Mouse (Mus musculus) brown adipose tissue, adult 24 weeks (tissue): ENCODE results near the gene Papola. TPM values are rescaled to one million over a fixed set of nuclear protein-coding genes. Genes with fewer than 3 reads are reported as not detected.
A peak's percentile ranks its signal among the peaks of the same experiment; 100 is the strongest.

Experiments used
- H3K27ac ChIP-seq: fragments of 200-500 bp; replicated peaks from 2 replicates; pipeline ENCODE4 v1.5.1; 2012; ENCODE audit warnings: low read depth, mild to moderate bottlenecking, low read length
- H3K4me1 ChIP-seq: fragments of 200-500 bp; 2 replicates; pipeline ENCODE4 v1.6.1; 2012; ENCODE audit warnings: low read length, mixed read lengths; ENCODE audit not compliant: control insufficient read depth, insufficient read depth, insufficient read length
- H3K4me3 ChIP-seq: fragments of 200-500 bp; 2 replicates; pipeline ENCODE4 v1.5.1; 2012; ENCODE audit warnings: low read depth, mild to moderate bottlenecking, low read length, moderate library complexity; ENCODE audit not compliant: insufficient read depth
- polyA plus RNA-seq: library from polyadenylated mRNA; stranded (reverse); fragments of >200 nt; gene quantifications from 2 replicates; pipeline ENCODE4 v1.2.4, GENCODE M21; 2012; ENCODE audit not compliant: missing spikeins, insufficient read depth, insufficient read length

Papola gene
- polyA plus RNA-seq, 1 experiment = 86.2 TPM

- Histone ChIP-seq H3K27ac (no peak overlapping the region), H3K4me1 (no peaks in the 10 kb centered on the region), H3K4me3 (no peak overlapping the region)
Observed at GRCm38 (mm10) chr12:105777651-105778050, 6.8 kb upstream of the Papola start.

- Histone ChIP-seq H3K4me1 (peaks cover 9% of the 10 kb centered on the region), H3K27ac (peak overlapping the region; percentile 99), H3K4me3 (peak overlapping the region; percentile 98)
Observed at GRCm38 (mm10) chr12:105785000-105785774, 693 bp downstream of the Papola start.

GRCm38 (mm10) chr12:105786113-105786512 is 1.6 kb downstream of the Papola start:
- Histone ChIP-seq H3K4me1 (peaks cover 9% of the 10 kb centered on the region), H3K27ac (no peak overlapping the region), H3K4me3 (peak overlapping the region; percentile 98)

GRCm38 (mm10) chr12:105787626-105788025 is 3.1 kb downstream of the Papola start:
- peaks cover 9% of the 10 kb centered on the region for H3K4me1 ChIP-seq
- H3K27ac ChIP-seq = no peak overlapping the region
- H3K4me3 ChIP-seq = no peak overlapping the region

- Histone ChIP-seq H3K27ac (no peak overlapping the region), H3K4me1 (peaks cover 9% of the 10 kb centered on the region), H3K4me3 (no peak overlapping the region)
Observed at GRCm38 (mm10) chr12:105789885-105790284, 5.4 kb downstream of the Papola start.

- no peak overlapping the region for H3K27ac ChIP-seq
- no peak overlapping the region for H3K4me3 ChIP-seq
- H3K4me1 ChIP-seq = peaks cover under 1% of the 10 kb centered on the region
Observed at GRCm38 (mm10) chr12:105794896-105795295, 10.4 kb downstream of the Papola start.

GRCm38 (mm10) chr12:105798001-105798400 is 13.5 kb downstream of the Papola start:
- Histone ChIP-seq H3K4me3 (no peak overlapping the region), H3K4me1 (no peaks in the 10 kb centered on the region; the same call in 1 of the 2 replicates), H3K27ac (no peak overlapping the region)

GRCm38 (mm10) chr12:105805790-105806189 is 21.3 kb downstream of the Papola start:
- Histone ChIP-seq H3K4me3 (no peak overlapping the region), H3K27ac (no peak overlapping the region), H3K4me1 (no peaks in the 10 kb centered on the region)

GRCm38 (mm10) chr12:105806205-105806604 is 21.7 kb downstream of the Papola start:
- no peaks in the 10 kb centered on the region for H3K4me1 ChIP-seq
- H3K27ac ChIP-seq = no peak overlapping the region
- no peak overlapping the region for H3K4me3 ChIP-seq

GRCm38 (mm10) chr12:105807416-105807815 is 22.9 kb downstream of the Papola start:
- no peak overlapping the region for H3K4me3 ChIP-seq
- no peaks in the 10 kb centered on the region for H3K4me1 ChIP-seq
- no peak overlapping the region for H3K27ac ChIP-seq

- no peak overlapping the region for H3K27ac ChIP-seq
- no peak overlapping the region for H3K4me3 ChIP-seq
- H3K4me1 ChIP-seq = no peaks in the 10 kb centered on the region
Observed at GRCm38 (mm10) chr12:105808945-105809344, 24.5 kb downstream of the Papola start.

- no peak overlapping the region for H3K4me3 ChIP-seq
- H3K4me1 ChIP-seq = no peaks in the 10 kb centered on the region
- H3K27ac ChIP-seq = no peak overlapping the region
Observed at GRCm38 (mm10) chr12:105810608-105811007, 26.1 kb downstream of the Papola start.

GRCm38 (mm10) chr12:105813957-105814356 is 29.5 kb downstream of the Papola start:
- no peak overlapping the region for H3K27ac ChIP-seq
- no peaks in the 10 kb centered on the region for H3K4me1 ChIP-seq
- no peak overlapping the region for H3K4me3 ChIP-seq

GRCm38 (mm10) chr12:105823472-105823871 is 39.0 kb downstream of the Papola start:
- no peaks in the 10 kb centered on the region for H3K4me1 ChIP-seq
- H3K27ac ChIP-seq = no peak overlapping the region
- no peak overlapping the region for H3K4me3 ChIP-seq

GRCm38 (mm10) chr12:105824743-105825142 is 40.2 kb downstream of the Papola start:
- H3K4me1 ChIP-seq = no peaks in the 10 kb centered on the region
- no peak overlapping the region for H3K27ac ChIP-seq
- no peak overlapping the region for H3K4me3 ChIP-seq

- H3K4me3 ChIP-seq = no peak overlapping the region
Observed at GRCm38 (mm10) chr12:105825266-105825665, 40.8 kb downstream of the Papola start.

More at GRCm38 (mm10) chr12:105825266-105825665, 40.8 kb downstream of the Papola start:
- Histone ChIP-seq H3K27ac (no peak overlapping the region), H3K4me1 (no peaks in the 10 kb centered on the region)
